Mouse (Mus musculus) MEL (cell line): Measurements from ENCODE around the gene Ccdc50.

Source experiments
- CHD1 ChIP-seq: IDR thresholded peaks from 2 replicates; pipeline ENCODE4 v1.6.1; 2012; ENCODE audit warnings: low read depth, mild to moderate bottlenecking, inconsistent platforms, low read length, improper control_type of control experiment
- CTCF ChIP-seq, 3 experiments: IDR thresholded peaks in 2 of 3; conservative IDR thresholded peaks in 1 of 3; 2 replicates each; pipeline ENCODE4 v1.5.1; 2011 to 2012; ENCODE audit warnings: low read length in 3 of 3, low read depth in 2 of 3, mild to moderate bottlenecking in 2 of 3, improper control_type of control experiment in 1 of 3, inconsistent platforms in 1 of 3, mixed read lengths in 1 of 3, moderate library complexity in 1 of 3; ENCODE audit not compliant: control insufficient read depth in 1 of 3, insufficient read depth in 1 of 3, poor library complexity in 1 of 3, severe bottlenecking in 1 of 3
- E2F4 ChIP-seq: IDR thresholded peaks from 2 replicates; pipeline ENCODE4 v1.6.1; 2011; ENCODE audit warnings: low read depth, low read length, improper control_type of control experiment, borderline replicate concordance
- MYC ChIP-seq: IDR thresholded peaks from 2 replicates; pipeline ENCODE4 v1.6.1; 2011; ENCODE audit warnings: low read depth, mild to moderate bottlenecking, low read length, improper control_type of control experiment, moderate library complexity
- POLR2A ChIP-seq, 2 experiments: IDR thresholded peaks; 2 replicates each; pipeline ENCODE4 v1.6.1; 2011 to 2012; ENCODE audit warnings: low read length in 2 of 2, mild to moderate bottlenecking in 2 of 2, control low read depth in 1 of 2, improper control_type of control experiment in 1 of 2, low read depth in 1 of 2, moderate library complexity in 1 of 2; ENCODE audit not compliant: control insufficient read depth in 1 of 2, insufficient read depth in 1 of 2, poor library complexity in 1 of 2
- RAD21 ChIP-seq: IDR thresholded peaks from 2 replicates; pipeline ENCODE4 v1.6.1; 2011; ENCODE audit warnings: mild to moderate bottlenecking, low read depth, low read length, improper control_type of control experiment
- USF2 ChIP-seq, 2 experiments: IDR thresholded peaks; 2 replicates each; pipeline ENCODE4 v1.6.1; 2011 to 2012; ENCODE audit warnings: improper control_type of control experiment in 2 of 2, low read length in 2 of 2, borderline replicate concordance in 1 of 2, inconsistent platforms in 1 of 2, low read depth in 1 of 2, mild to moderate bottlenecking in 1 of 2; ENCODE audit not compliant: insufficient read depth in 1 of 2
- ZKSCAN1 ChIP-seq: IDR thresholded peaks from 2 replicates; pipeline ENCODE4 v1.6.1; 2012; ENCODE audit warnings: low read depth, mild to moderate bottlenecking, inconsistent platforms, low read length, improper control_type of control experiment, moderate library complexity

DNA sequence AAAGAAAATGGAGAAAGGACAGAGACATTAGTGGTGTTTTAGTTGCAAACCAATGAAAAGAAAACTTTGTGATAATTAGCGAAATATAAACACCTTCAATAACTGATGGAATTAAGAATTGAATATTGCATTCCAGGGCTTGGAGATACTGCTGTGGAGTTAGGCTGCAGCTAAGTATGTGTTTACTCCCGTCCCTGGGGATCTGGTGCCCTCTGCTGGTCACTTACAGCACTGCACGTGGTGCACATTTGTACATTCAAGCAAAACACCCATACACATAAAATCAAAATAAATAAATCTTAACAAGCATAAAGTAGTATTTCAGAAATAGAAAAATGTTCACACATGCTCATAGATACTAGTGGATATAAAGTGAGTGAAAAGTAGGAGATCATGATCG is 68.6 kb downstream of the Ccdc50 start:
- peak; percentile 99 for TF ChIP-seq RAD21
- no peak for TF ChIP-seq USF2 (IDR thresholded peaks at IDR 0.05; ENCODE audit: borderline replicate concordance in 1 of 2, insufficient read depth in 1 of 2, low read depth in 1 of 2, low read length in 2 of 2)
- TF ChIP-seq CHD1, result no peak
- TF ChIP-seq MYC, result peak; percentile 92
- TF ChIP-seq POLR2A (IDR thresholded peaks at IDR 0.05; ENCODE audit: control insufficient read depth in 1 of 2, insufficient read depth in 1 of 2, low read depth in 1 of 2, low read length in 2 of 2, poor library complexity in 1 of 2), result no peak
- TF ChIP-seq CTCF (IDR thresholded peaks at IDR 0.05 in 2 of 3, conservative IDR thresholded peaks at IDR 0.05 in 1 of 3; ENCODE audit: control insufficient read depth in 1 of 3, insufficient read depth in 1 of 3, low read depth in 2 of 3, low read length in 3 of 3, poor library complexity in 1 of 3, severe bottlenecking in 1 of 3), result peak; percentile 94 to 96 (median 94)
- no peak for TF ChIP-seq ZKSCAN1
- no peak for TF ChIP-seq E2F4
